Mouse (Mus musculus) right cerebral cortex, postnatal 14 days (tissue): Measurements from ENCODE around the gene Krtap28-10.
"Not testable (repeated sequence)": the region's sequence is repeated elsewhere in the genome, so short reads cannot be mapped to it uniquely, and the experiment has no call there.

ENCODE experiments used
- DNase-seq: peaks from one replicate; pipeline ENCODE4 v3.0.0; 2022

The Krtap28-10 gene

GRCm38 (mm10) chr1:83006218-83007179 is 35.8 kb downstream of the Krtap28-10 start:
- no peak for DNase-seq

GRCm38 (mm10) chr1:83000306-83000705 is 42.0 kb downstream of the Krtap28-10 start, which contains the start of gene Gm47959:
Gm47959 (plus strand) TSS chr1:83000548.
- DNase-seq = not testable (repeated sequence)

GRCm38 (mm10) chr1:82993947-82994346 is 48.3 kb downstream of the Krtap28-10 start:
- no peak for DNase-seq

- no peak for DNase-seq
Measured at GRCm38 (mm10) chr1:82992093-82992492, 50.2 kb downstream of the Krtap28-10 start.

- DNase-seq = no peak
Measured at GRCm38 (mm10) chr1:82991596-82991995, 50.7 kb downstream of the Krtap28-10 start.
